Mouse (Mus musculus) embryonic facial prominence, embryonic 10.5 days (tissue): ENCODE data around the gene Tada2b. TPM values are rescaled to one million over a fixed set of nuclear protein-coding genes. Genes with fewer than 3 reads are reported as not detected.

Source experiments
- DNase-seq: peaks from one replicate; pipeline ENCODE4 v3.0.0-alpha.2; 2017; ENCODE audit warnings: low spot score
- H3K27ac ChIP-seq: fragments of 300-500 bp; sonication (generic); replicated peaks from 2 replicates; pipeline ENCODE4 v1.5.1; 2016; ENCODE audit warnings: mild to moderate bottlenecking
- H3K27me3 ChIP-seq: fragments of 300-500 bp; sonication (generic); replicated peaks from 2 replicates; pipeline ENCODE4 v1.6.1; 2016; ENCODE audit warnings: low read depth, mild to moderate bottlenecking; ENCODE audit not compliant: poor library complexity, severe bottlenecking
- H3K36me3 ChIP-seq: fragments of 300-500 bp; sonication (generic); replicated peaks from 2 replicates; pipeline ENCODE4 v1.6.1; 2016; ENCODE audit warnings: mild to moderate bottlenecking, moderate library complexity
- H3K4me1 ChIP-seq: fragments of 300-500 bp; sonication (generic); 2 replicates; pipeline ENCODE4 v1.6.1; 2016
- H3K4me3 ChIP-seq: fragments of 300-500 bp; sonication (generic); 2 replicates; pipeline ENCODE4 v1.5.1; 2016; ENCODE audit warnings: mild to moderate bottlenecking, moderate library complexity
- H3K9me3 ChIP-seq: fragments of 300-500 bp; sonication (generic); 2 replicates; pipeline ENCODE4 v1.6.1; 2016; ENCODE audit warnings: mild to moderate bottlenecking
- WGBS: fragments of 180-500 bp; shearing (Covaris S2); methylation state at CpG from one replicate; pipeline ENCODE4 v1.1.7; 2016; 5-methylcytosine and 5-hydroxymethylcytosine counted together
- polyA plus RNA-seq: library from polyadenylated mRNA; unstranded; fragments of >200 nt; fragmentation: Nextera tagmentation; extraction: Ambion mirVana; gene quantifications from 2 replicates; pipeline ENCODE4 v1.2.1, GENCODE M21; 2016

Gene Tada2b
- 1.3 and 1.7 TPM in 2 replicates for polyA plus RNA-seq

DNA sequence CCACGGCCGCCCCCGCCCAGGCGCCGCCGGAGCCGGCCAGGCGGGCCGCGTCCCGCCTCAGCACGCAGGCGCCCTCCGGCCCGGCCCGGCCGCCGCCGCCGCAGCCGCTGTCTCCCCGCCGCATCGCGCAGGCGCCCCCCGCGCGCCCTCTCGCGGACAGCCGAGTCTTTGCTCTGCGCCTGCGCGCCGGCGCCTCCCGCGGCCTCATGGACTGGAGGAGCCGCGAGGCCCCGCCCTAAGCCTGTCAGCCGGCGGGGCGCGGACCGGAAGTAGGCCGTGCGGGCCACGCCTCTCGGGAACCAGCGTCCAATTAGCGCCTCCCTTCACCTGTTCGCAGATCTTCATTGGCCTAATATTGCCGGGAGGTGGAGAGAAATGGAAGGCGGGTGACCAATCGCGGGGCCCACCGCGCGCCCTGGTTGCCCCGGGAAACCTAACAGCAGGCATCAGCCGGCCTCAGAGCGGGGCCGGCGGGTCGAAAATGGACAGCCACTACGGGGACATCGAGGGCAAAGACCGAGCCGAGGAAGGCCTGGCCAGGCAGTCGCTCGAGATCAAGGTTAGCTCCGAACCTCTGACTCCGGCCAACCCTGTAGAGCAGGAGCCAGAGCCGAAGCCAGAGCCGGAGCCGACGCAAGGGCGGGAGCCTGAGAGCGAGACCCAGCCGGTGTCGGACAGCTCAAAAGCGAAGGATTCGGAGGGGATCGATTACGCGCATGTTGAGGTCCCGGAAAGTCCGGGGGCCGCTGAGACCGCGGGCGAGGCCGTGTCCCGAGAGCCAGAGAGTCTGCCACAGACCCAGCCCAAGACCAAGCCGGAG is at the start of gene Tada2b, which contains the start of gene Ccdc96:
Gene Tada2b, minus strand, starts transcription at position 115 of the 820 bp plus-strand sequence.
Gene Ccdc96, plus strand, starts transcription at position 418 of the 820 bp plus-strand sequence.
- DNase-seq, result peak; percentile 99
- H3K36me3 ChIP-seq, result peaks cover 16% of the 10 kb centered on the region
- 7% methylated on average over 97 of the region's 97 CpGs for WGBS
- peak within 1 kb of the TSS; percentile 89 for H3K27ac ChIP-seq
- H3K9me3 ChIP-seq, result 0 out of 2 replicates have a peak, but pooled peaks cover 2% of the 10 kb centered on the region
- H3K4me1 ChIP-seq, result peaks cover 38% of the 10 kb centered on the region
- H3K27me3 ChIP-seq, result peaks cover 26% of the 10 kb centered on the region
- H3K4me3 ChIP-seq, result peak within 1 kb of the TSS; percentile 96

- Histone ChIP-seq H3K27me3 (no peaks in the 10 kb centered on the region), H3K4me3 (peak overlapping the region; percentile 94), H3K27ac (peak overlapping the region; percentile 93), H3K9me3 (no peaks in the 10 kb centered on the region), H3K36me3 (0 out of 2 replicates have a peak, but pooled peaks cover 7% of the 10 kb centered on the region), H3K4me1 (peaks cover 37% of the 10 kb centered on the region)
- peak; percentile 95 for DNase-seq
- under 1% methylated on average over 28 of the region's 28 CpGs for WGBS
Observed at GRCm38 (mm10) chr5:36530129-36530751, 46.2 kb upstream of the Tada2b start.

- Histone ChIP-seq H3K27ac (peak overlapping the region; percentile 93), H3K27me3 (no peaks in the 10 kb centered on the region), H3K4me1 (peaks cover 37% of the 10 kb centered on the region), H3K9me3 (no peaks in the 10 kb centered on the region), H3K36me3 (peaks cover 12% of the 10 kb centered on the region), H3K4me3 (peak overlapping the region; percentile 94)
- DNase-seq, result no peak
- 13% methylated on average over 5 of the region's 5 CpGs for WGBS
Observed at GRCm38 (mm10) chr5:36529698-36530097, 45.6 kb upstream of the Tada2b start.

DNA sequence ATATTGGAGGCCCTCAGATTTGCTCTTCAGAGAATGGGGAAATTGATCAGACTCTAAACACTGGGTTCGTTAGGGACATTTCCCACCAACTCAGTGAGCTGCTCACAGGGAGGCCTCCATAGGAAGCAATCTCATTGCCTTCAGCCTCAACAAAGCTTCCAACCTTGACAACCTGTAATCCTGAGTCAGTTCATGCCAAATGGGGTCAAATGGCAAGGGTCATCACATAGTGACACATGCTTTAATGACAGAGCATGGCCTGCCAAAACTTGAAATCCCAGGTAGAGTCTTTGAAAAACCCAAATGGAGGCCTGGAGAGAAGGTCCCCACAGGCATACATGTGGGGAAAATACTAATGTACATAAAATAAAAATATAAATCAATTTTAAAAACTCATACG is 42.8 kb upstream of the Tada2b start:
- WGBS, result 88% methylated on average over 2 of the region's 2 CpGs
- Histone ChIP-seq H3K27ac (no peak overlapping the region), H3K4me1 (peaks cover 37% of the 10 kb centered on the region), H3K36me3 (peaks cover 40% of the 10 kb centered on the region), H3K27me3 (no peaks in the 10 kb centered on the region), H3K4me3 (no peak overlapping the region), H3K9me3 (no peaks in the 10 kb centered on the region)
- DNase-seq, result no peak

GRCm38 (mm10) chr5:36526274-36526673 is 42.2 kb upstream of the Tada2b start:
- Histone ChIP-seq H3K4me3 (no peak overlapping the region), H3K36me3 (peaks cover 46% of the 10 kb centered on the region), H3K27me3 (no peaks in the 10 kb centered on the region), H3K27ac (no peak overlapping the region), H3K9me3 (no peaks in the 10 kb centered on the region), H3K4me1 (peaks cover 37% of the 10 kb centered on the region)
- WGBS, result 82% methylated on average over 5 of the region's 5 CpGs
- DNase-seq, result no peak

DNA sequence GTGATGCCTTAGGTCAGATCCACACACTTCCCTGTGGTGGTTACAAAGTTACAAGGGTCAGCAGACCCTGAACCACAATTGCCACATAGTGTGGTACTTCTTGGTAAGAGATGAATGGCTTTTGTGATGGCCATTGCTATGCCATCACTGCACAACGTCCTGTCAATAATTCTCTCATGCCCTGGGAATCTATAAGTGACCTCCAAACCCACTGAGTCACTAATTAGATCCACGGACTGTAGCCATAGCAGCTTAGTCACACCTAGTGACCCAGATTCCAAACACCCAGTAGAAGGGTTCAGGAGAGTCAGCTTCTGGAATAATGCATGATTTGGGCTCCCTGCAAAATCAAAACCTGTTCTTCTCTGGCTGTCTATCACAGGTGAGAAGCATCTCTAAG is 41.1 kb upstream of the Tada2b start:
- Histone ChIP-seq H3K4me3 (no peak overlapping the region), H3K36me3 (peaks cover 57% of the 10 kb centered on the region), H3K4me1 (peaks cover 27% of the 10 kb centered on the region), H3K27me3 (no peaks in the 10 kb centered on the region), H3K9me3 (no peaks in the 10 kb centered on the region), H3K27ac (no peak overlapping the region)
- no peak for DNase-seq
- 72% methylated on average over 2 of the region's 2 CpGs for whole genome bisulfite sequencing

- 90% methylated on average over 5 of the region's 5 CpGs for WGBS
- Histone ChIP-seq H3K27ac (no peak overlapping the region), H3K36me3 (peaks cover 77% of the 10 kb centered on the region), H3K4me3 (no peak overlapping the region), H3K9me3 (no peaks in the 10 kb centered on the region), H3K4me1 (peaks cover 8% of the 10 kb centered on the region), H3K27me3 (no peaks in the 10 kb centered on the region)
- DNase-seq, result no peak
Observed at GRCm38 (mm10) chr5:36523219-36523703, 39.2 kb upstream of the Tada2b start.

GRCm38 (mm10) chr5:36522782-36523181 is 38.7 kb upstream of the Tada2b start:
- WGBS, result 89% methylated on average over 2 of the region's 2 CpGs
- H3K27me3 ChIP-seq, result no peaks in the 10 kb centered on the region
- no peak for DNase-seq
- peaks cover 81% of the 10 kb centered on the region for H3K36me3 ChIP-seq
- H3K27ac ChIP-seq, result no peak overlapping the region
- no peak overlapping the region for H3K4me3 ChIP-seq
- no peaks in the 10 kb centered on the region for H3K9me3 ChIP-seq
- peaks cover 3% of the 10 kb centered on the region; the same call in 1 of the 2 replicates for H3K4me1 ChIP-seq

DNA sequence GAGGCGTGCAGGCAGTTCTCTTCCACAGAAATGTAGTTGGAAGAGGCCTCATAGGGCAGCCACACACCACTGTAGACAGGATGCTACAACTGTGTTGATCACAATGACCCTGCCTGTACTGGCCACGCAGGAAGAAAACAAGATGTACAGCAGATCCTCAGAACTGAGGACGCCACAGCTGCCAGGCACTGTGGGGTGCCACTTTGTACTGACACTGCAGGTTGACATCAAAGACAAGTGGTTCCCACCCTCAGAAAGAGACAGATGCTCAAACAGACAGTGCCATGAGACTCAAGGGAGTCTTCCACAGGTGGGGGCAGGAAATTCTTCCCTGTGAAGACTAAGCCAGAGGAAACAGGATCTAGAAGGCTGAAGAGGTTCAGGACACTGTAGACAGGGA is 35.7 kb upstream of the Tada2b start:
- WGBS, result 85% methylated on average over 3 of the region's 3 CpGs
- H3K4me3 ChIP-seq, result no peak overlapping the region
- H3K27me3 ChIP-seq, result no peaks in the 10 kb centered on the region
- H3K36me3 ChIP-seq, result peaks cover 99% of the 10 kb centered on the region
- no peak for DNase-seq
- H3K9me3 ChIP-seq, result no peaks in the 10 kb centered on the region
- no peak overlapping the region for H3K27ac ChIP-seq
- H3K4me1 ChIP-seq, result no peaks in the 10 kb centered on the region

DNA sequence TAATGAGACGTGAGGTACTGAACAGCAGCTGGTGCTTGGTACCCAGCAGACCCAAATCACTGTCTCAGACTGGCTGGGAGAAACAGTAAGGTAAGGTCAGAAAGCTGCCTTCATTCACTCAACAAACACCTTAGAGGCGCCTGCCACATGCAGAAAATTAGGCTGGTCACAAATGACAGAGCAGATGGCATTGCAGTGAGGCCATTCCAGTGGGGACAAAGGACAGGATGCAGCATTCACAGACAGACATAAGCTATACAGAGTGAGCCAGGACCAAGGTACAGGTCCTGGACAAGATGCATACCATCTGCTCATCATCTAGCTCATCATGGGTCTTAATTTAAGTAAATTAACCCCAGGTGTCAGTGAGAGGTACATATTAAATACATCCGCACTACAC is 33.5 kb upstream of the Tada2b start:
- H3K27ac ChIP-seq, result no peak overlapping the region
- H3K4me3 ChIP-seq, result no peak overlapping the region
- no peaks in the 10 kb centered on the region for H3K9me3 ChIP-seq
- H3K36me3 ChIP-seq, result peaks cover 95% of the 10 kb centered on the region
- H3K4me1 ChIP-seq, result no peaks in the 10 kb centered on the region
- WGBS, result 77% methylated on average over 3 of the region's 3 CpGs
- no peak for DNase-seq
- no peaks in the 10 kb centered on the region for H3K27me3 ChIP-seq

DNA sequence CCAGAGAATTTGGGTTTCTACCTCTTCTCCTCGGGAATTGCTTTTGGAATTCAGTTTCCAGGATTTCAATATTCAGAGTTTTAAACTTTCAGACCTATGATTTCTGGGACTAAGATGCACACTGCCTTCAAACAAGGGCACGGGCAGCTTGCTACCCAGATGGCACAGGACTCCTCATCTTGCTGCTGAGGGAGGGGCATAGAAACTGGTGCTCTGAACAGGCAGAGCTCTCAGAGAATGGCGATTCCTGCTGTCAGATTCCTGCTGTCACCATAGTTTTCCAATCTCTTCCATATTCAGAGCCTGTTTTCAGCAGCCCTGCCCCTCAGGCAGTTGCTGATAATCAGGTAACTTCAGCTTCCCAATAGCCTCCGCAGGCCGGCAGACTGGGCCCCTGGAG is 31.5 kb upstream of the Tada2b start:
- no peak for DNase-seq
- 86% methylated on average over 5 of the region's 5 CpGs for WGBS
- Histone ChIP-seq H3K36me3 (peaks cover 94% of the 10 kb centered on the region), H3K27ac (no peak overlapping the region), H3K9me3 (no peaks in the 10 kb centered on the region), H3K4me3 (no peak overlapping the region), H3K4me1 (no peaks in the 10 kb centered on the region), H3K27me3 (no peaks in the 10 kb centered on the region)

DNA sequence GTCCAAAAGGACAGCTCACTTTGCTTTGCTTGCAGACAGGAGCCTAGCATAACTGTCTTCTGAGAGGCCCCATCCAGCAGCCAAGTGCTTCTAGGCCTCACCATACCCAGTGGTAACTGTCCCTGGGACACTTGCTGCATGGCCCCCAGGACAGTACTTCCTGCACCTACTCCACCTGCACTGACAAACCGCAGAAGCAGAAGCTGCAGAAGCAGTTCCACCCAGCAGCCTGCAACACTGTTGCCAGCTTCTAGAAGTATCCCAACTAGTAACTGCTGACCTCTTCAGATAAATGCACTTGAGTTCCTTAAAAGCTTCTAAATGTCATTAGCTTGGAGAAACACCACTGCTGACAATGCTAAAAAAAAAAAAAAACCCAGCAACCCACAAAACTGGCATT is 31.0 kb upstream of the Tada2b start:
- DNase-seq, result no peak
- H3K9me3 ChIP-seq, result no peaks in the 10 kb centered on the region
- no peaks in the 10 kb centered on the region for H3K4me1 ChIP-seq
- H3K36me3 ChIP-seq, result peaks cover 94% of the 10 kb centered on the region
- no peak overlapping the region for H3K4me3 ChIP-seq
- no peaks in the 10 kb centered on the region for H3K27me3 ChIP-seq
- no peak overlapping the region for H3K27ac ChIP-seq
- 91% methylated on average over 1 of the region's 1 CpGs for WGBS

DNA sequence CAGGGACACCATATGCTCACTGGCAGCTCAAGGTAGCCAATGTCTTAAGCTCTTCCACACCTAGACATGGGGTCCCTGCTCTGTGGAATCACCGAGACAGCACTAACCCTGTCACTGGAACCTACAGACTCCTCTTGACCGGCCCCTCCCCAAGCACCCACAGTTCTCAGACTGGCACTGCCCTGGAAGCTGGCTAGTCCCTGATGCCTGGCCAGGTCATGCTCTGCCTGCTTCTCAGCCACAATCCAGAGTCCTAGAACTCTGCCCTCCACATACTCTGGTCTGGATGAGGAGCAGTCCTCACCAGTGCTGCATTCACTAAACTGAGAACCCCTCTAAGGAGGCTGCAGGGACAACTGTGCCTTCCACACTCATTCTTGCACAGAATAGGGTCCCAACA is 26.9 kb upstream of the Tada2b start:
- DNase-seq, result no peak
- Histone ChIP-seq H3K4me3 (no peak overlapping the region), H3K27ac (no peak overlapping the region), H3K36me3 (peaks cover 93% of the 10 kb centered on the region), H3K4me1 (no peaks in the 10 kb centered on the region), H3K9me3 (no peaks in the 10 kb centered on the region), H3K27me3 (no peaks in the 10 kb centered on the region)
- WGBS, result 93% methylated on average over 2 of the region's 2 CpGs
